Mouse (Mus musculus): ENCODE results near the gene Tmc8. TPM values are rescaled to one million over a fixed set of nuclear protein-coding genes. Genes with fewer than 3 reads are reported as not detected.

Tmc8 gene
- polyA plus RNA-seq, 1 experiment from 2014 or later, result 5.2 TPM

- no peak overlapping the region for H3K4me2 ChIP-seq (ENCODE audit: low read length)
- H3K9me3 ChIP-seq (ENCODE audit: control insufficient read depth, low read length), result no peaks in the 10 kb centered on the region
- H3K4me1 ChIP-seq (replicated peaks; ENCODE audit: control insufficient read depth, insufficient read depth, low read length), result peaks cover 27% of the 10 kb centered on the region
- DNase-seq (ENCODE audit: low spot score) (no peak), ATAC-seq (replicated peaks; ENCODE audit: low FRiP score, low TSS enrichment, low read depth) (no peak)
- H3K27ac ChIP-seq (ENCODE audit: low read depth), result no peak overlapping the region
- H3K4me3 ChIP-seq (ENCODE audit: low read depth, low read length), result no peak overlapping the region
- 84% methylated on average over 5 of the region's 5 CpGs for WGBS
- peaks cover 14% of the 10 kb centered on the region; the same call in 1 of the 2 replicates for H3K36me3 ChIP-seq (ENCODE audit: control insufficient read depth, insufficient read depth, low read length)
- no peaks in the 10 kb centered on the region for H3K27me3 ChIP-seq (replicated peaks; ENCODE audit: control insufficient read depth, insufficient read depth, low read length)
- H3K9ac ChIP-seq (ENCODE audit: low read length), result no peak overlapping the region
These were observed 4.8 kb upstream of the Tmc8 start for GRCm38 (mm10) chr11:117777111-117777510.

DNA sequence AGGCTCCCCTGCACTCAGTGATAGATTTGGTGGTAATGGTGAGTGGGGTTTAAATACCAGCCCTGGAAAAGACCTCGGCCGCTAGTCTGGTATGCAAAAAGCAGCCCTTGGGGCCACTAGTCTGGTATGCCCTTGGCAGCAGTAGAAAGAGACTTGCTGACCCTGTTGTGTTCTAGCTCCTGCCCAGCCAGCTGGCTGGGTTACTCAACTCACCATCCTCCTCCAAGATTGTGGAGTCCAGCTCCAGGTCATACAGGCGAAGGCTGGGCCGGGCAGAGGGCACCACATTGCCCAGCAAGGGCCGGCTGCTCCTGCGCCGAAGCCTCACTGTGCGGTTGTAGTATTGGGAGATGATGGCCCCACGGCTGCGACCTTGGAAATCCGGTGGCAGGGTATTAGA is 3.8 kb upstream of the Tmc8 start:
- Histone ChIP-seq H3K4me1 (replicated peaks; ENCODE audit: control insufficient read depth, insufficient read depth, low read length) (peaks cover 32% of the 10 kb centered on the region), H3K4me3 (ENCODE audit: low read depth, low read length) (no peak overlapping the region), H3K36me3 (ENCODE audit: control insufficient read depth, insufficient read depth, low read length) (0 out of 2 replicates have a peak, but pooled peaks cover 9% of the 10 kb centered on the region), H3K4me2 (ENCODE audit: low read length) (no peak overlapping the region), H3K9me3 (ENCODE audit: control insufficient read depth, low read length) (no peaks in the 10 kb centered on the region), H3K9ac (ENCODE audit: low read length) (no peak overlapping the region), H3K27me3 (replicated peaks; ENCODE audit: control insufficient read depth, insufficient read depth, low read length) (no peaks in the 10 kb centered on the region), H3K27ac (ENCODE audit: low read depth) (no peak overlapping the region)
- ATAC-seq (replicated peaks; ENCODE audit: low FRiP score, low TSS enrichment, low read depth), result no peak
- 92% methylated on average over 11 of the region's 11 CpGs for WGBS
- no peak for DNase-seq (ENCODE audit: low spot score)

- peak overlapping the region; percentile 56 for H3K9ac ChIP-seq (ENCODE audit: low read length)
- peak overlapping the region; percentile 83 for H3K27ac ChIP-seq (ENCODE audit: low read depth)
- no peaks in the 10 kb centered on the region for H3K9me3 ChIP-seq (ENCODE audit: control insufficient read depth, low read length)
- no peaks in the 10 kb centered on the region for H3K27me3 ChIP-seq (replicated peaks; ENCODE audit: control insufficient read depth, insufficient read depth, low read length)
- H3K4me3 ChIP-seq (ENCODE audit: low read depth, low read length), result peak overlapping the region; percentile 44
- H3K36me3 ChIP-seq (ENCODE audit: control insufficient read depth, insufficient read depth, low read length), result 0 out of 2 replicates have a peak, but pooled peaks cover 7% of the 10 kb centered on the region
- DNase-seq (ENCODE audit: low spot score), result peak; percentile 64
- peak overlapping the region; percentile 89 for H3K4me2 ChIP-seq (ENCODE audit: low read length)
- WGBS, result 41% methylated on average over 12 of the region's 12 CpGs
- ATAC-seq (replicated peaks; ENCODE audit: low FRiP score, low TSS enrichment, low read depth), result no peak
- H3K4me1 ChIP-seq (replicated peaks; ENCODE audit: control insufficient read depth, insufficient read depth, low read length), result peaks cover 32% of the 10 kb centered on the region
These were observed 2.9 kb upstream of the Tmc8 start for GRCm38 (mm10) chr11:117778851-117779433.

DNA sequence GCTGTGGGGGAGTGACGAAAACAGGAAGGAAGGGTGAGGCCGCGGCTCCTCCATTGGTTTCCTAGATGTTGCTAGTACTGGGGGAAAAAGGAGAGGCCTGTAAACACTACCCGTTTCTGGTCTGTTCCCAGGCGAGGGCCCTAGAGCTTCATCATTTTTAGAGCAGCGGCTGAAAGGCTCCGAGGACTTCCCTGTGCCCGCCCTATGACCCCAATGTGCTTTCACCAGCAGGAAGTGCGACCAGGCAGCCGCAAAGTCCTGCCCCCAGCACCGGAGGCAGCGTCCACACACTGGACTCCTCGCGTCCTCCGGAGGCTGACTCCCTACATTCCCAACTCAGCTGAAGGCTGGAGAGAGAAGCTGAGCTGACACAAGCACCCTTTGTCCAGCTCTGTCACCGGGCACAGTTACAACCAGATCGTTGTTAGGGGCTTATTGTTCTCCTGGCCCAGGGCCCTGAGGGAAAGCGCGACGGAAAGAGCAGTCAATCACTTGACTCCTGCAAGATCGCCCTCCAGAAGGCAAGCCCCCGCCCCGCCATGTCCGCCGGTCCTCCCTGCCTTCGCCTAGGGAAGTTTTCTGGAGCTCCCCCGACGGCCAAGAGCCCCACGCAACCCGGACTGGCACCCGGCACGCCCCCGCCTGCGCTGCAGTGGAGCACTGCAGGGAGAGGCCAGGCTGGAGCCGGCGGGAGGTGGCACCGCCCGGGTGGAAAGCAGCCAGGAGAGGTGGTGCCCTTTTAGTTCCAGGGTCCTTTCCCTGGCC is 2.3 kb upstream of the Tmc8 start:
- Histone ChIP-seq H3K36me3 (ENCODE audit: control insufficient read depth, insufficient read depth, low read length) (0 out of 2 replicates have a peak, but pooled peaks cover 4% of the 10 kb centered on the region), H3K9ac (ENCODE audit: low read length) (peak overlapping the region; percentile 56), H3K4me1 (replicated peaks; ENCODE audit: control insufficient read depth, insufficient read depth, low read length) (peaks cover 32% of the 10 kb centered on the region), H3K27ac (ENCODE audit: low read depth) (peak overlapping the region; percentile 83), H3K4me2 (ENCODE audit: low read length) (peak overlapping the region; percentile 89), H3K27me3 (replicated peaks; ENCODE audit: control insufficient read depth, insufficient read depth, low read length) (no peaks in the 10 kb centered on the region), H3K9me3 (ENCODE audit: control insufficient read depth, low read length) (no peaks in the 10 kb centered on the region), H3K4me3 (ENCODE audit: low read depth, low read length) (peak overlapping the region; percentile 44)
- DNase-seq (ENCODE audit: low spot score) (peak; percentile 82), ATAC-seq (replicated peaks; ENCODE audit: low FRiP score, low TSS enrichment, low read depth) (peak; percentile 24)
- 4% methylated on average over 38 of the region's 38 CpGs for WGBS

- H3K27me3 ChIP-seq (replicated peaks; ENCODE audit: control insufficient read depth, insufficient read depth, low read length), result no peaks in the 10 kb centered on the region
- ATAC-seq (replicated peaks; ENCODE audit: low FRiP score, low TSS enrichment, low read depth), result peak; percentile 28
- H3K4me3 ChIP-seq (ENCODE audit: low read depth, low read length), result peak overlapping the region; percentile 44
- peaks cover 32% of the 10 kb centered on the region for H3K4me1 ChIP-seq (replicated peaks; ENCODE audit: control insufficient read depth, insufficient read depth, low read length)
- H3K36me3 ChIP-seq (ENCODE audit: control insufficient read depth, insufficient read depth, low read length), result 0 out of 2 replicates have a peak, but pooled peaks cover 4% of the 10 kb centered on the region
- DNase-seq (ENCODE audit: low spot score), result no peak
- WGBS, result 1% methylated on average over 16 of the region's 17 CpGs
- H3K4me2 ChIP-seq (ENCODE audit: low read length), result peak overlapping the region; percentile 89
- no peaks in the 10 kb centered on the region for H3K9me3 ChIP-seq (ENCODE audit: control insufficient read depth, low read length)
- peak overlapping the region; percentile 83 for H3K27ac ChIP-seq (ENCODE audit: low read depth)
- peak overlapping the region; percentile 56 for H3K9ac ChIP-seq (ENCODE audit: low read length)
These were observed 1.7 kb upstream of the Tmc8 start for GRCm38 (mm10) chr11:117780199-117780515.

DNA sequence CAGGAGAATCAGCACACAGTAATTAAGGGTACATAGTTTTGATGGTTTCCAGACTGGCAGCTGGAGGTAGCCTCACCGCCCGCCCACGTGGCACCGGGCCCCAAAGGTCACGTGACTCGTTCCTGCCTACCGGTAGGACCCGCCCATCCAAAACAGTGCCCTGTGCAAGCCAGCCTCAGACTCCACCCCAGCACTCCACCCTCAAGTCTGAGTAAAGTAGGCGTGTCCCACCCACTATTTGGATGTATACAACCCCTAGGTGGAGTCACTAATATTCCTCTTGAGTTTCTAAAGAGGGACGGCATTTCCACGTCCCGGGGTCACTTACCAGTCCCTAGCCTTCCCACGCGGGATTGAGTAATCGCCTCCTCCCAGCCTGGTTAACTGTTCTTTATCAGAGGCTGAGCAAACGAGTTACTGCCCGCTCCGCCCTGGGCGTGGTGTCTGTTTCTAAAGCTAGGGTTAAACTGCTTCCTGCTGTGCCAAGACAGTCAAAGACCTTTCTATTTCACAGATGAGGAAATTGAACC is 1.2 kb upstream of the Tmc8 start:
- WGBS, result under 1% methylated on average over 19 of the region's 19 CpGs
- peak overlapping the region; percentile 83 for H3K27ac ChIP-seq (ENCODE audit: low read depth)
- ATAC-seq (replicated peaks; ENCODE audit: low FRiP score, low TSS enrichment, low read depth) (peak; percentile 78), DNase-seq (ENCODE audit: low spot score) (peak; percentile 86)
- H3K9me3 ChIP-seq (ENCODE audit: control insufficient read depth, low read length), result no peaks in the 10 kb centered on the region
- H3K9ac ChIP-seq (ENCODE audit: low read length), result peak overlapping the region; percentile 56
- H3K4me3 ChIP-seq (ENCODE audit: low read depth, low read length), result peak overlapping the region; percentile 44
- 0 out of 2 replicates have a peak, but pooled peaks cover 4% of the 10 kb centered on the region for H3K36me3 ChIP-seq (ENCODE audit: control insufficient read depth, insufficient read depth, low read length)
- H3K4me1 ChIP-seq (replicated peaks; ENCODE audit: control insufficient read depth, insufficient read depth, low read length), result peaks cover 32% of the 10 kb centered on the region
- H3K27me3 ChIP-seq (replicated peaks; ENCODE audit: control insufficient read depth, insufficient read depth, low read length), result no peaks in the 10 kb centered on the region
- peak overlapping the region; percentile 89 for H3K4me2 ChIP-seq (ENCODE audit: low read length)

DNA sequence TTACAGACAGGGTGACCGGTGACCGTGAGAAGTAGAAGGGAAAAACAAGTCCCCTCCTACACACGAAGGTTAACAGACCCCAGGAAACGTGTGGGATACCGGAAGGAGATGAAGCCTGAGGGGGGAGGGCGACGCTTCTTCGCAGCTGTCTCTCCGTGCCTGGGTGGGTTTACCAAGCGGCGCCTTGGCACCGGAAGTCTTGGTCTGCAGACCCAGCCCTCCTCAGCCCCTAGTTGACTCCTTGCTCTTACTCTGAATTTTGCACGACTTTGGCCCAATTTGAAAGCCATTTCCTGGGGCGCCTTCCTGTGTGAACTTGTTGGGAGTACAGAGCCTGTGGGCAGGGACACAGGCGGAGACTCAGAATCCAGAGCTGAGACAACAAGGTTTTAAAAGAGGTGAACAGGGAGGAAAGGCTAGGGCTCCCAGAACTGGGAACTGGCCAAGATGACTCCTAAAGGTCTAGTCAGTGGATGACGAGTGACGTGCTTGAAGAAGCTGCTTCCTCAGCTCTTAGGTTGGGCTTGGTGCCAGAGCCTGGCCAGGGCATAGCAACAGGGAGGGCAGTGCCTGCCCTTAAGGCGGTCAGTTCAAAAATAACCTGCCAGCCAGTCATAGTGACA is 566 bp upstream of the Tmc8 start:
- H3K4me1 ChIP-seq (replicated peaks; ENCODE audit: control insufficient read depth, insufficient read depth, low read length), result peaks cover 32% of the 10 kb centered on the region
- H3K9ac ChIP-seq (ENCODE audit: low read length), result no peak overlapping the region; the same call in 1 of the 2 replicates

DNA sequence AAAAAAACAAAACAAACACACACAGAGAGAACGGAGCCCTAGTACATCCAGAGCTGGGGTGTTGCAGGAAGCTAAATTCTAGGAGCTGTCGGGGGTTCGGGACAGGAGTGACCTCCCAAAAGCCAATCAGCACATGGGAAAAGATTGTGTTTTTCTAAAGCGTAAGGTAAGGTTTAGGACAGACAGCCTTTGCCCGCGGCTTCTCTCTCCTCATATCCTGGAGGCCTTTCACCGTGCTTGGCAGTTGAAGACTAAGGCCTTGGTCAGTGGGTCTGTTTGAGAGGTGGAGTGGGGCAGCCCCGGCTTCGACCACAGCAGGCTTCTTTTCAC is 794 bp downstream of the Tmc8 start:
- H3K9me3 ChIP-seq (ENCODE audit: control insufficient read depth, low read length), result no peaks in the 10 kb centered on the region
- 49% methylated on average over 9 of the region's 9 CpGs for WGBS
- peak overlapping the region; percentile 29 for H3K4me3 ChIP-seq (ENCODE audit: low read depth, low read length)
- no peak for DNase-seq (ENCODE audit: low spot score)
- H3K36me3 ChIP-seq (ENCODE audit: control insufficient read depth, insufficient read depth, low read length), result no peaks in the 10 kb centered on the region
- peak overlapping the region; percentile 53 for H3K9ac ChIP-seq (ENCODE audit: low read length)
- H3K27ac ChIP-seq (ENCODE audit: low read depth), result peak overlapping the region; percentile 38; the same call in 1 of the 2 replicates
- H3K4me1 ChIP-seq (replicated peaks; ENCODE audit: control insufficient read depth, insufficient read depth, low read length), result peaks cover 32% of the 10 kb centered on the region
- no peaks in the 10 kb centered on the region for H3K27me3 ChIP-seq (replicated peaks; ENCODE audit: control insufficient read depth, insufficient read depth, low read length)
- ATAC-seq (replicated peaks; ENCODE audit: low FRiP score, low TSS enrichment, low read depth), result no peak
- H3K4me2 ChIP-seq (ENCODE audit: low read length), result peak overlapping the region; percentile 58

More for the DNA sequence above, 566 bp upstream of the Tmc8 start:
- DNase-seq (ENCODE audit: low spot score), result no peak
- 18% methylated on average over 18 of the region's 18 CpGs for WGBS
- Histone ChIP-seq H3K4me3 (ENCODE audit: low read depth, low read length) (no peak overlapping the region), H3K27me3 (replicated peaks; ENCODE audit: control insufficient read depth, insufficient read depth, low read length) (no peaks in the 10 kb centered on the region), H3K36me3 (ENCODE audit: control insufficient read depth, insufficient read depth, low read length) (no peaks in the 10 kb centered on the region), H3K27ac (ENCODE audit: low read depth) (peak overlapping the region; percentile 83), H3K4me2 (ENCODE audit: low read length) (peak overlapping the region; percentile 89), H3K9me3 (ENCODE audit: control insufficient read depth, low read length) (no peaks in the 10 kb centered on the region)
- peak; percentile 9; the same call in 1 of the 2 replicates for ATAC-seq (replicated peaks; ENCODE audit: low FRiP score, low TSS enrichment, low read depth)
